Mouse (Mus musculus): ENCODE data around the gene Topors. TPM values are rescaled to one million over a fixed set of nuclear protein-coding genes. Genes with fewer than 3 reads are reported as not detected.

The Topors gene
- 10 to 100 TPM; 23.5 to 24.0 TPM for total RNA-seq (2023)

DNA sequence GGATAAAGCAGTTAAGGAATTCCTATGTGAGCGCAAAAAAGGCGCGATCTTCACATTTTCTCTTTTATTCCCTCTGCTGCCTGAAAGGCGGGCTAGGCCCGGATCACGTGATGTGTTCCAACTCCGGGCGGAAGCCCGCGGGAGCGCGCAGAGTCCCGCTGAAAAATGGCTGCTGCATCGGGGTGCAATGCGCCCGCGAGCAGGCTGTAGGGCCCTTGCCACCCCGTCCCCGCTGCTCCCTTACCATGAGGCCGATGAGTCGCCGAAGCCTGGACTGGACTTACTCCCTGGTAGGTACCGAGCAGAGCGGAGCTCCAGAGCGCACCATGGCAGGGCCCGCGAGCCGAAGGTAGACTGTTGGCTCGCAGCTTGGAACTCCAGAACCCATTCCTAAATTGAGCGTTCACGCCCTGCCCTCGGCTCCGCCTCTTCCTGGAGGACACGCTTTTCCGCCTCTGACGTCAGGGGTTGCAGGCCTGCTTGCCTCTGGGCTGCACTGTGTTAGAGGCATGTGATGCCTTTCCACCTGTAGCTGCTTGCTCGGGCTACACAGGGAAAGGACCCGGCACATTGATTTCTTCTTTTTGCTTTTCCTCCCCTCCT is at the start of gene Topors, which contains the start of gene Smim27:
TSS of gene Topors (minus strand) at position 421 of the 603 bp plus-strand sequence.
TSS of gene Smim27 (plus strand) at position 150 of the 603 bp plus-strand sequence.

GRCm38 (mm10) chr4:40279276-40279900 is 9.7 kb upstream of the Topors start, which contains the start of gene Ndufb6:
Gene Ndufb6 (minus strand): TSS chr4:40279421.

GRCm38 (mm10) chr4:40239409-40240271 is 30.0 kb downstream of the Topors start, which contains the start of gene Ddx58:
Gene Ddx58 (minus strand): TSS chr4:40239828.

Other genes with a start within 250 kb of the Topors start
- 10 to 100 TPM; 14.5 to 18.7 TPM for gene Aco1, start 126.8 kb downstream of the Topors start, total RNA-seq (2023)
- 10 to 100 TPM; 41.2 to 50.4 TPM for gene Ddx58, start 30.0 kb downstream of the Topors start, total RNA-seq (2023)
- gene Smim27, start 271 bp downstream of the Topors start, total RNA-seq (2023): 10 to 100 TPM; 14.5 to 28.7 TPM
- gene Ndufb6, start 9.6 kb upstream of the Topors start, total RNA-seq (2023): 10 to 100 TPM; 37.7 to 38.6 TPM
- gene Tmem215, start 202.3 kb upstream of the Topors start, total RNA-seq (2023): not detected